Mouse (Mus musculus) spleen, postnatal 14 days (tissue): Measurements from ENCODE around the gene Plpp6.

Experiments used
- DNase-seq, 2 experiments: peaks; one replicate each; pipeline ENCODE4 v3.0.0; 2021 to 2022; ENCODE audit warnings: low spot score in 2 of 2

The Plpp6 gene

GRCm38 (mm10) chr19:28963842-28964551 is at the start of gene Plpp6:
Gene Plpp6 (plus strand): TSS chr19:28963953.
- peak; percentile 52 to 65 for DNase-seq

DNA sequence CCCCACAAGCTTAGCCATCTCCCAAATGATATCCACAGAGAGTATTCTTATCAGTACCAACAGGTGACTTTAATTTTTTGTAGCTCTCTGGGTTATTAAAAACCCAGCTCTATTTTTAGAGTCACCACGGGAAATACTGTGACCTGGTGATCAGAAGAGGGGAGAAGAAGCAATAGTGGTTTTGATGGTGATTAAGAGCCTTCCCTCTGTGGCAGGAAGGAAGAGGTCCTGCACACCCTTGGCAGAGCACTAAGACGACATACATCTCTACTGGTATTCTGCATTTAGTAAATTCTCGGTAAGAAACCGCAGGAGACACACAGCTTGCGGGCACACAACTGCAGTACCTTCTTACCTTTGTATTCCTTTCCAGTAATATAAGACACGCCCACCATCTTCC is 49.2 kb upstream of the Plpp6 start:
- DNase-seq: no peak

- no peak for DNase-seq
These were observed 48.0 kb upstream of the Plpp6 start for GRCm38 (mm10) chr19:28915602-28916250.

DNA sequence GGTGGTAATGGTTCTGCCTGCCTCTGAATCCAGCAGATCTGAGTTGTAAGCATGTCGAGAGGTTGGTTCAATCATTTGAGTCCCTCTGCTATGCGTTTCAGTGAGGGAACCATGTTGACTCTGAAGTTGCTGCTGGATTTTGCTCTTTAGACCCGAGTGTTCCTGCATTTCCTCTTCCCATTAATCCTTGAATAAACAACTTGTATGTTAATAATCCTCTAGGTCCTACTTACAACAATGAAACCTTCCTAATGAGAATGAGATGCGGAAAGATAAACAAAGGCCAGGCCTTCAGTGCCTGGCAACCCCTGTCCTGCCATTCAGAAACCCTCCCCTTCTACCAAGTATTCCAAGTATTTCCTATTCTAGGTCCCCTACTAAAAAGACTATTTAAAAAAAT is 47.3 kb upstream of the Plpp6 start:
- DNase-seq: no peak

DNA sequence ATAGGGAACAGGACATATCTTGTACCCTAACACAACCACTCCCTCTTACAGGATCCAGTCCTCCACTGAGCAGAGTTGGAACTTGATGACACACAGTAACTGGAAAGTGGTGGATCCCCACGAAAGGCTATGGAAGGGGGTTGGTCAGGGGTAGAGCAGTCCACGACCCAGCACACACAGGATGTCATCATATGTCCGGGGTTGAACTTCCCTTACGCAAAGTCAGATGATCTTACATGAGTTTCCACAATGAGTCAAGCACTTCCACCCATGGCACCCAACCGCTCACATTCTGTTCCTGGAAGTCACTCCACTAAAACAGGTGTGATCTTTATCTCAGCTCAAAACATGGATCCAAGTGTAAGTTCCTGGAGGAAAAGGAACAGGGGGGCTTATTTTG is 45.9 kb upstream of the Plpp6 start:
- no peak for DNase-seq

- DNase-seq: no peak
These were observed 37.4 kb upstream of the Plpp6 start for GRCm38 (mm10) chr19:28926366-28926765.

DNA sequence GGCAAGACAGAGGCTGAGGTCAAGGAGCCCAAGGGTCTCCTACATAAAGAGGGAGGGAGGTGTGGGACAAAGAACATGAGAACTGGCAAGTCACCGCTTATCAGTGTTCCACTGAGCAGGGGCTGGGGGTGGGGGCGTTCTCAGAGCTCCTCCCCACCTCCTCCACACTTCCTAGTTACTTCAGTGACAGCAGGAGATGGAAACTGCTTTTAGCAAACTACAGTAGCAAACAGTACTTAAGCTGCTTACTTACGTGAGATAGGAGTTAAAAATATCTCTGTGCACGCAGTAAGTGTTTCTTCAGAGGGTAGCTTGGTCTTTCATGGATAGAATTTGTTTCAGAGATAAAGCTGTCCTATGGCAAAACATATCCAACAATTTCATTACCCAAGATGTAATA is 36.4 kb upstream of the Plpp6 start:
- no peak for DNase-seq

DNA sequence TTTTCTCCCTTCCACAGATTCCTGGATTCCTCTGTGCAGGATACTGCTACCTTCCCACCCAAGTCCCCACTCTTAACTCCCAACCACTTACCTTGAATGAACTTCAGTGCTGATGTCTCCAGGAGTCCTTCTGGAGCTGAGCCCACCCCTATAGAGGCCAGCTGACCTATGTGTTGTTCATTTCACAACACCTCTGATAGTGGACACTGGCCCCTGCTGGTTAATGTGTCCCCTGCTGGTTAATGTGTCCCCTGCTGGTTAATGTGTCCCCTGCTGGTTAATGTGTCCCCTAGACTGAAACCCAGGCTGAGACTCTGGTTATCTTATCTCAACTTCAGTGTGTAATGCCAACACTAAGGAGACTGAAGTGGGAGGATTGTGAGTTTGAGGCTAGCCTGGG is 34.7 kb upstream of the Plpp6 start:
- DNase-seq: no peak

GRCm38 (mm10) chr19:28934897-28935296 is 28.9 kb upstream of the Plpp6 start:
- no peak for DNase-seq

DNA sequence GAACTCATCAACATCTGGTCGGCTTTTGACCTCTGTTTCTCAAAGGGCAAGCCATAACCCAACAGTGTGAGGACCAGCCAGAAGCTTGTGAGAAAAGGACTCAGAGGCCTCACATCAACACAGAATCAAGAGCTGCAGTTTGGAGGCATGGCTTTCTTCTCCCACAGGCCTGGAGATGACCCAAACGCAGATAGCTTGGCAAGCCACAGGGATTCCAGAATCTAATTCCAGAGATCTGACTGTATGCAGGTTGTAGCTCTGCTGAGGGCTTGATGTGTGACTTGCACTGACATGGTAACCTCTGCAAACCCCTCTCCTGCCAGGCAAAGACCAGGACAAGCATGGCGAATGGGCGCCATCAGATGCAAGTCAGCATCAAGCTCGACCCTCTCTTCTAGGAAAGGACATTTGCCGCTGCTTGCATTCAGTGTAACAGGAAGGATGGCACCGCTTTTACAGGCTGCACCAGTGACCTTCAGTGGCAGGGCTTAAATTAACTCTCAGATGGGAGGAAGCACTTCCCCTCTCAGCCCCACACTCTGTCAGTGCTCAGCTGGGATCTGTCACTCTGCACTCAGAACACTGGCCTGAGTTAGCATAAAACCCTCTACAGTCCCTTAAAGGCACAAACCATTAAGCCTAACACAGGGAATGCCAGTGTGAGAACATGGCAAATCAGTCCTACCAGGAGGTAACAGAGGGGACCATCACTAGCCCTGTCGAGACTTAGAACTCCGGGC is 23.4 kb upstream of the Plpp6 start:
- no peak for DNase-seq

- no peak for DNase-seq
These were observed 22.5 kb upstream of the Plpp6 start for GRCm38 (mm10) chr19:28941271-28941670.

DNA sequence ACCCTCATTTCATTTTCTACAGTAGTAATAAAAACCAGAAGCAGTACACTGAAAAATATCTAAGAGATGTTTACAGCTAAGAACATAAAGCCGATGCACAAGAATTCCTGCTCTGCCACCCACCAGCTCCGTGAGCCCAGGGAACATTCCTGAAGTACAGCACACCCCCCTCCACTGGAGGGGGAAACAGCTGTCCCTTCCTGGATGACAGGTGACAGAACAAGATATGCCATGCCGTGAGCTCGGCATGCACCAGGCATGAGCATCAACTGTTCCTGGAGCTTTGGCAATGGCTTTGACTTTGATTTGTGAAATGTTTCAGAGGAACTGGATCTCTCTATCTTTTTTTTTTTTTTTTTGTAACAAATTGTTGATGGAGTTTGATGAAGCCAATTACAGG is 17.0 kb upstream of the Plpp6 start:
- no peak for DNase-seq

GRCm38 (mm10) chr19:28947311-28947710 is 16.4 kb upstream of the Plpp6 start:
- no peak for DNase-seq

- no peak for DNase-seq
These were observed 12.5 kb upstream of the Plpp6 start for GRCm38 (mm10) chr19:28951251-28951650.

- DNase-seq: no peak
These were observed 640 bp upstream of the Plpp6 start for GRCm38 (mm10) chr19:28963113-28963512.

GRCm38 (mm10) chr19:28963513-28963841 is 276 bp upstream of the Plpp6 start:
- DNase-seq: no peak

- DNase-seq: no peak
These were observed 775 bp downstream of the Plpp6 start for GRCm38 (mm10) chr19:28964552-28964903.

- no peak for DNase-seq
These were observed 3.9 kb downstream of the Plpp6 start, which contains the start of gene 4430402I18Rik for GRCm38 (mm10) chr19:28967652-28968051. Gene 4430402I18Rik (minus strand): TSS chr19:28967800.

GRCm38 (mm10) chr19:28968178-28968577 is 4.4 kb downstream of the Plpp6 start:
- no peak for DNase-seq

DNA sequence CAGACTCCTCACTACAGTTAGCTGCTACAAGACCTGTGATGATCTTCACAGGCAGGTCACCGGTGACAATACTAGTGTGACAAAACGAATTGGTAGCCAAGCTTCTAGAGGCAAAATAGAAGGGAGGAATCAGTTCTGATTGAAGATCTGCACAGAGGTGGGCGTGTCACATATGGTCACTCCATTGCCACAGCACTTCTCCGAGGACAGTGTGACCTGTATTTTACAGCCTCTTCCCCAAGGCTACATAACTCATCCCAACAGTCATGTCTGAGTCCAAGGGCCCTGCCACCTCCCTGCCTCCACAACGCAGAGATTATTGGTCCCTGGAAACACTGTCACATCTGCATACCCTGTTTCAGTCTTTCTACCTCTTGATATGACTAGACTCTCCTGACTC is 5.5 kb downstream of the Plpp6 start:
- no peak for DNase-seq

- DNase-seq: no peak
These were observed 6.5 kb downstream of the Plpp6 start for GRCm38 (mm10) chr19:28970251-28970650.

- DNase-seq: peak; percentile 59 to 66
These were observed 11.3 kb downstream of the Plpp6 start for GRCm38 (mm10) chr19:28974862-28975611.
